Mouse (Mus musculus) spleen, adult 2 months (tissue): Measurements from ENCODE around the gene Vmn2r87. TPM values are rescaled to one million over a fixed set of nuclear protein-coding genes. Genes with fewer than 3 reads are reported as not detected.
"Not testable (repeated sequence)": the region's sequence is repeated elsewhere in the genome, so short reads cannot be mapped to it uniquely, and the experiment has no call there.

Source experiments
- DNase-seq, 2 experiments: peaks; one replicate each; pipeline versions ENCODE4 v3.0.0 to v3.0.0-alpha.2; 2012 to 2021; ENCODE audit warnings: low spot score in 2 of 2, low read depth in 1 of 2
- H3K27ac ChIP-seq: fragments of 200-500 bp; 2 replicates; pipeline ENCODE4 v1.5.1; 2012; ENCODE audit warnings: low read length, inconsistent platforms; ENCODE audit not compliant: insufficient read depth
- H3K27me3 ChIP-seq: fragments of 200-500 bp; 2 replicates; pipeline ENCODE4 v1.6.1; 2012; ENCODE audit warnings: mild to moderate bottlenecking, moderate library complexity, low read length, inconsistent platforms; ENCODE audit not compliant: control insufficient read depth, insufficient read depth
- H3K36me3 ChIP-seq: fragments of 200-500 bp; 2 replicates; pipeline ENCODE4 v1.6.1; 2012; ENCODE audit warnings: mild to moderate bottlenecking, low read length, inconsistent platforms; ENCODE audit not compliant: control insufficient read depth, insufficient read depth
- H3K4me1 ChIP-seq: fragments of 200-500 bp; 2 replicates; pipeline ENCODE4 v1.6.1; 2011; ENCODE audit warnings: inconsistent platforms; ENCODE audit not compliant: control insufficient read depth, insufficient read depth, insufficient read length
- H3K4me3 ChIP-seq: fragments of 200-500 bp; 2 replicates; pipeline ENCODE4 v1.5.1; 2011; ENCODE audit warnings: mild to moderate bottlenecking, inconsistent platforms; ENCODE audit not compliant: insufficient read depth, insufficient read length; ENCODE audit errors: extremely low read depth
- CTCF ChIP-seq: fragments of 200-500 bp; IDR thresholded peaks from 2 replicates; pipeline ENCODE4 v1.5.1; 2011; ENCODE audit warnings: mild to moderate bottlenecking, inconsistent platforms; ENCODE audit not compliant: insufficient read depth, insufficient read length, insufficient replicate concordance; ENCODE audit errors: extremely low read depth
- POLR2A ChIP-seq: fragments of 200-500 bp; IDR thresholded peaks from 2 replicates; pipeline ENCODE4 v1.6.1; 2011; ENCODE audit warnings: low read depth, low read length, inconsistent platforms
- WGBS: fragments of 180-500 bp; shearing (Covaris S2); methylation state at CpG from one replicate; pipeline ENCODE4 v1.1.7; 2018; 5-methylcytosine and 5-hydroxymethylcytosine counted together
- polyA plus RNA-seq: library from polyadenylated mRNA; depleted of rRNA; stranded (reverse); fragments of >200 nt; gene quantifications from 2 replicates; pipeline ENCODE4 v1.2.3, GENCODE M21; 2012; rRNA removed

Vmn2r87 gene
- polyA plus RNA-seq, 1 experiment, result not detected

DNA sequence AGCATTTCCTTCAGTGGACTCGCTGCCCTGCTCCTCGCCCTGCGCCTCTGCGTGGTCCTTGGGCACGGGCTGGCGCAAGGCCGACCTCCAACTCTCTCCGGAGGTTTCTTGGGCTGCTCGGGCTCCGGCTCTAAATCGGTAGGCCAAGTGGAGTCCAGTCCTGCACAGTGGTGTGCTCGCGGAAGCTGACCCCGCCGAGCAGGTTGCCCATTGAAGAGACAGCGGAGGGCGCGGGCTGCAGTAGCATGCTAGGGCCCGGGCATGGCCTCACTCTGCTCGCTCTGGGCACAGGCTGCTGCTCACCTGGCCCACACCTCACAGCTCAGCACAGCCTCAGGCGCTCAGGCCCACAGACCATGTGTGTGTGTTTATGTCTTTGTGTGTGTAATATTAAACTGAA, 52.4 kb downstream of the Vmn2r87 start:
- DNase-seq, result peak in 1 of 2 experiments; percentile 2
- WGBS, result 96% methylated on average over 21 of the region's 21 CpGs
- no peaks in the 10 kb centered on the region for H3K4me1 ChIP-seq
- H3K27me3 ChIP-seq, result no peaks in the 10 kb centered on the region
- H3K4me3 ChIP-seq, result no peak overlapping the region
- no peak for TF ChIP-seq POLR2A
- TF ChIP-seq CTCF, result no peak
- H3K36me3 ChIP-seq, result no peaks in the 10 kb centered on the region
- no peak overlapping the region for H3K27ac ChIP-seq

GRCm38 (mm10) chr10:130434185-130434898, 62.9 kb downstream of the Vmn2r87 start:
- WGBS, result 83% methylated on average over 11 of the region's 11 CpGs
- H3K4me3 ChIP-seq, DNase-seq, H3K27me3 ChIP-seq, H3K27ac ChIP-seq, H3K4me1 ChIP-seq, H3K36me3 ChIP-seq: not testable (repeated sequence)

GRCm38 (mm10) chr10:130429603-130430002, 67.6 kb downstream of the Vmn2r87 start, which contains the start of gene Vmn2r85:
Gene Vmn2r85 (minus strand): TSS chr10:130429703.
- not testable (repeated sequence) for H3K36me3 ChIP-seq, H3K4me3 ChIP-seq, H3K27ac ChIP-seq, H3K4me1 ChIP-seq, H3K27me3 ChIP-seq, DNase-seq

GRCm38 (mm10) chr10:130422368-130422767, 74.8 kb downstream of the Vmn2r87 start:
- H3K27ac ChIP-seq, H3K4me3 ChIP-seq, H3K4me1 ChIP-seq, DNase-seq, H3K36me3 ChIP-seq, H3K27me3 ChIP-seq: not testable (repeated sequence)
- 70% methylated on average over 2 of the region's 2 CpGs for WGBS

Other genes starting within 250 kb of the Vmn2r87 start
- gene Neurod4, start 217.2 kb downstream of the Vmn2r87 start, polyA plus RNA-seq, result 0.04 TPM in 2 replicates
- 10.3 and 10.8 TPM in 2 replicates for gene Tespa1, start 174.5 kb downstream of the Vmn2r87 start, polyA plus RNA-seq
- gene Vmn2r84, start 103.1 kb downstream of the Vmn2r87 start, polyA plus RNA-seq, result not detected in 2 replicates
- gene Vmn2r85, start 67.7 kb downstream of the Vmn2r87 start, polyA plus RNA-seq, result not detected in 2 replicates
- not detected in 2 replicates for gene Vmn2r86, start 41.3 kb downstream of the Vmn2r87 start, polyA plus RNA-seq